Mouse (Mus musculus) heart, postnatal 0 days (tissue): ENCODE results near the gene Tbl1xr1.

Experiments
- CTCF ChIP-seq: IDR thresholded peaks from 2 replicates; pipeline ENCODE4 v1.5.1; 2016; ENCODE audit warnings: antibody characterized with exemption, control low read depth, low read depth
- EP300 ChIP-seq: IDR thresholded peaks from 2 replicates; pipeline ENCODE4 v1.6.1; 2016; ENCODE audit warnings: antibody characterized with exemption, low read depth

GRCm38 (mm10) chr3:22076561-22076935, at the start of gene Tbl1xr1:
- no peak for TF ChIP-seq CTCF
- peak; percentile 77; the same call in 1 of the 2 replicates for TF ChIP-seq EP300
